Mouse (Mus musculus) kidney, adult 2 months (tissue): ENCODE results near the gene Snrnp25. TPM values are rescaled to one million over a fixed set of nuclear protein-coding genes. Genes with fewer than 3 reads are reported as not detected.

ENCODE experiments used
- DNase-seq: peaks from one replicate; pipeline ENCODE4 v3.0.0; 2021
- H3K27ac ChIP-seq: fragments of 200-500 bp; 2 replicates; pipeline ENCODE4 v1.5.1; 2012; ENCODE audit warnings: low read depth, low read length, control low read depth, inconsistent platforms; ENCODE audit not compliant: insufficient read depth
- H3K27me3 ChIP-seq: fragments of 200-500 bp; replicated peaks from 2 replicates; pipeline ENCODE4 v1.6.1; 2012; ENCODE audit warnings: mild to moderate bottlenecking, moderate library complexity, low read length, inconsistent platforms; ENCODE audit not compliant: control insufficient read depth, insufficient read depth
- H3K36me3 ChIP-seq: fragments of 200-500 bp; 2 replicates; pipeline ENCODE4 v1.6.1; 2012; ENCODE audit warnings: mild to moderate bottlenecking, moderate library complexity, low read length, inconsistent platforms; ENCODE audit not compliant: control insufficient read depth, insufficient read depth
- H3K4me1 ChIP-seq: fragments of 200-500 bp; 2 replicates; pipeline ENCODE4 v1.6.1; 2011; ENCODE audit warnings: low read length; ENCODE audit not compliant: control insufficient read depth, insufficient read depth
- H3K4me3 ChIP-seq: fragments of 200-500 bp; 2 replicates; pipeline ENCODE4 v1.5.1; 2011; ENCODE audit warnings: mild to moderate bottlenecking, low read depth, low read length, control low read depth; ENCODE audit not compliant: insufficient read depth
- CTCF ChIP-seq: fragments of 200-500 bp; conservative IDR thresholded peaks from 2 replicates; pipeline ENCODE4 v1.5.1; 2011; ENCODE audit warnings: low read depth, mild to moderate bottlenecking, control low read depth, low read length, moderate library complexity, mixed read lengths; ENCODE audit not compliant: insufficient read depth, insufficient read length
- POLR2A ChIP-seq: fragments of 200-500 bp; IDR thresholded peaks from one replicate; pipeline ENCODE4 v1.6.1; 2011; ENCODE audit warnings: low read depth, low read length, control low read depth
- WGBS: fragments of 180-500 bp; shearing (Covaris S2); methylation state at CpG from one replicate; pipeline ENCODE4 v1.1.7; 2018; 5-methylcytosine and 5-hydroxymethylcytosine counted together
- polyA plus RNA-seq: library from polyadenylated mRNA; depleted of rRNA; stranded (reverse); fragments of >200 nt; gene quantifications from 2 replicates; pipeline ENCODE4 v1.2.3, GENCODE M21; 2012

The Snrnp25 gene
- polyA plus RNA-seq, 1 experiment = 19.5 TPM

GRCm38 (mm10) chr11:32220607-32221224 is 15.5 kb downstream of the Snrnp25 start:
- Histone ChIP-seq H3K27ac (no peak overlapping the region), H3K27me3 (no peaks in the 10 kb centered on the region), H3K4me1 (peaks cover 28% of the 10 kb centered on the region), H3K4me3 (peak overlapping the region; percentile 60), H3K36me3 (no peaks in the 10 kb centered on the region)
- 36% methylated on average over 10 of the region's 10 CpGs for WGBS
- DNase-seq = peak; percentile 35
- TF ChIP-seq POLR2A (no peak), CTCF (no peak)

DNA sequence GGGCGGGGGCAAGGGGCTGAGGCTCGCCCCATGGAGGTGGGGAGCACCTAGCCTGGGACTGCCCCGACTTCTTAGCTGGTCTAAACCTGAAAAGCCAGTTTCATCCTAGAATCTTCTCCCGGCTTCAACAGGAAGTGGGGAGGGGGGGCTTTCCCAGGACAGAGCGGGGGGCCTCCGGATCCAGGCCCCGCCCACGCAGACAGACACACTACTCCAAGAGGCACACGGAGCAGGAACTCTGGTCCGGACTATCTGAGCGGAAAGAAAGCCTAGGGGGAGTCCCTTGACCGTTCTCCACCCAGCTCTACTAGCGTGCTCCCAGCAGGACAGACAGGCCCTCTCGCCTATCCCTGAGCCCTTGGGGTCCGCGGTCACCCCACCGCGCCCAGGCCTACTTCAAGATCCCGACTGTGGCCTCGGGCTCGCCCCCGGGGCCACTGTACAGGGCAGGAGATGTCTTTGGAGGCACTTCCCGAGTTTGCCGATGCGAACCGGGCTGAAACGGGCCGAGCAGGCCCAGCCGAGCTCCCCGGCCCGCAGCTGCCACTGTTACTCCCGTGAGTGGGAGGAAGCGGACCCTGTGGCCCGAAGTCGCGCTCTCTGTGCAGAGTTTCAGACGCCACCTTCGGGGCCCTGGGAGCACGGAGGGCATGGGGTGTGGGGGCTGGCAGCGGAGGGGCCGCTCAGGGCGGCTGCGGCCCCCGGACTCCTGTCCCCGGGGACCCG is 16.2 kb downstream of the Snrnp25 start:
- H3K36me3 ChIP-seq = no peaks in the 10 kb centered on the region
- DNase-seq = peak; percentile 92
- peak overlapping the region; percentile 74 for H3K27ac ChIP-seq
- H3K4me3 ChIP-seq = peak overlapping the region; percentile 60
- H3K27me3 ChIP-seq = no peaks in the 10 kb centered on the region
- WGBS = 1% methylated on average over 46 of the region's 46 CpGs
- TF ChIP-seq CTCF (no peak), POLR2A (peak; percentile 26)
- H3K4me1 ChIP-seq = peaks cover 33% of the 10 kb centered on the region

- Histone ChIP-seq H3K27me3 (no peaks in the 10 kb centered on the region), H3K27ac (peak within 1 kb of the TSS; percentile 74), H3K4me3 (peak within 1 kb of the TSS; percentile 60), H3K36me3 (no peaks in the 10 kb centered on the region), H3K4me1 (peaks cover 34% of the 10 kb centered on the region)
- DNase-seq = peak; percentile 78
- under 1% methylated on average over 71 of the region's 72 CpGs for WGBS
- TF ChIP-seq CTCF (no peak), POLR2A (no peak)
These were observed 16.8 kb downstream of the Snrnp25 start, which contains the start of gene Rhbdf1 for GRCm38 (mm10) chr11:32221951-32222409. Rhbdf1 (minus strand) TSS chr11:32222300.

DNA sequence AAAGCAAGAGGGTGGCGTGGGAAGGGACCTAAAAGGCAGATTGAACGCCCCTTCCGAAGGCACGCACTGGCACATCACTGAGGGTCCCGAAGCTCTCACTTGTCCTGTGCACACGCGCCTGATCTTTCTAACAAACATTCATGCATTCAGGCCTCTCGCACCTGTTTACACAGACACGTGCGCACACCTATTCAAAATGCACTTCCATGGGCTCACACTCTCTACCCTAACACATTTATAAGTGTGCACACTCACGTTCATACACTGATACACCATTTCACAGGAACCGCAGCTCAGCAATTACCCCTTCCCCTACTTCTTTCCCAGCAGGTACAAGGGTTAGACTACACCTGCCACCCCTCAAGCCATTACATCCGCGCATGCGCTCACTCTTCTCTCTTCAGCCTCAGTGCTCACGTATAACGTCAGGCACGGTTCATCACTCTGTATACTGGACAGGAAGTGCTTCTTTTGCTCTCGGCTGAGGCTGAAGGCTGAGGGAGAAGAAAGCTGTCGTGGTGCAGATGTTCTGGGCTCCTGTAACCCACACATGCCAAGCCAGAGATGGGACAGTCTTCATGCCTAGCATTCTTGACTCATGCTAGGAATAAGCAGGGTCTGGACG is 17.5 kb downstream of the Snrnp25 start:
- H3K27ac ChIP-seq = peak overlapping the region; percentile 59
- TF ChIP-seq CTCF = no peak
- no peak for TF ChIP-seq POLR2A
- DNase-seq = peak; percentile 66
- peak overlapping the region; percentile 60 for H3K4me3 ChIP-seq
- H3K36me3 ChIP-seq = no peaks in the 10 kb centered on the region
- 17% methylated on average over 21 of the region's 21 CpGs for WGBS
- H3K27me3 ChIP-seq = no peaks in the 10 kb centered on the region
- H3K4me1 ChIP-seq = peaks cover 37% of the 10 kb centered on the region

- no peak overlapping the region for H3K27ac ChIP-seq
- WGBS = 77% methylated on average over 4 of the region's 4 CpGs
- H3K36me3 ChIP-seq = no peaks in the 10 kb centered on the region
- H3K27me3 ChIP-seq = no peaks in the 10 kb centered on the region
- H3K4me1 ChIP-seq = peaks cover 37% of the 10 kb centered on the region
- no peak for TF ChIP-seq CTCF
- TF ChIP-seq POLR2A = no peak
- H3K4me3 ChIP-seq = no peak overlapping the region
- DNase-seq = no peak
These were observed 18.2 kb downstream of the Snrnp25 start for GRCm38 (mm10) chr11:32223297-32223967.

GRCm38 (mm10) chr11:32224468-32225139 is 19.4 kb downstream of the Snrnp25 start:
- Histone ChIP-seq H3K27ac (peak overlapping the region; percentile 63), H3K4me3 (no peak overlapping the region), H3K4me1 (peaks cover 37% of the 10 kb centered on the region), H3K36me3 (no peaks in the 10 kb centered on the region), H3K27me3 (no peaks in the 10 kb centered on the region)
- peak; percentile 92 for DNase-seq
- TF ChIP-seq CTCF (no peak), POLR2A (no peak)
- WGBS = 10% methylated on average over 4 of the region's 4 CpGs
